Mouse (Mus musculus): ENCODE measurements around the gene Fkbp14. TPM values are rescaled to one million over a fixed set of nuclear protein-coding genes. Genes with fewer than 3 reads are reported as not detected.

Gene Fkbp14
- polyA plus RNA-seq, 1 experiment from 2014 or later: 4.1 TPM

Other genes with a start within 250 kb of the Fkbp14 start
- gene Wipf3, start 167.7 kb downstream of the Fkbp14 start, polyA plus RNA-seq (2015; fragmentation: Nextera tagmentation; extraction: Ambion mirVana): 0.06 and 0.12 TPM in 2 replicates
- gene Scrn1, start 30.8 kb downstream of the Fkbp14 start, polyA plus RNA-seq (2015; fragmentation: Nextera tagmentation; extraction: Ambion mirVana): 0.09 and 0.34 TPM in 2 replicates
- 2.1 and 2.5 TPM in 2 replicates for gene Plekha8, start 2.2 kb downstream of the Fkbp14 start, polyA plus RNA-seq (2015; fragmentation: Nextera tagmentation; extraction: Ambion mirVana)
- 2.5 and 2.6 TPM in 2 replicates for gene Mturn, start 84.3 kb upstream of the Fkbp14 start, polyA plus RNA-seq (2015; fragmentation: Nextera tagmentation; extraction: Ambion mirVana)
- 1.8 and 2.1 TPM in 2 replicates for gene Znrf2, start 219.6 kb upstream of the Fkbp14 start, polyA plus RNA-seq (2015; fragmentation: Nextera tagmentation; extraction: Ambion mirVana)